In genomic region chr11:9317076-9317929, GRCm38 (mm10) we compare ENCODE assay signal across 7 mouse cellular contexts.
A peak's percentile ranks its signal among the peaks of the same experiment; 100 is the strongest.
DNase-seq lines count a peak whose midpoint lies in the region; ATAC-seq and TF ChIP-seq lines count a peak whose summit lies in the region.

No protein-coding gene starts in this region.

- H3K27ac ChIP-seq in forebrain, embryonic 15.5 days (replicated peaks), result no peak overlapping the region
- no peak overlapping the region for H3K27ac ChIP-seq in midbrain, embryonic 11.5 days (ENCODE audit: low read depth, low read length)

- H3K4me3 ChIP-seq in forebrain, embryonic 15.5 days, result no peak overlapping the region
- no peak overlapping the region for H3K4me3 ChIP-seq in midbrain, embryonic 11.5 days (ENCODE audit: low read depth, low read length)

- H3K36me3 ChIP-seq in forebrain, embryonic 15.5 days, result no peaks in the 10 kb centered on the region
- H3K36me3 ChIP-seq in midbrain, embryonic 11.5 days (ENCODE audit: control insufficient read depth, insufficient read depth, low read length), result no peaks in the 10 kb centered on the region

- 35% methylated on average over 6 of the region's 6 CpGs for WGBS in forebrain, embryonic 15.5 days
- WGBS in midbrain, embryonic 11.5 days, result 39% methylated on average over 6 of the region's 6 CpGs

- peak; percentile 9 for DNase-seq in Patski (ENCODE audit: low read depth, low spot score)
- DNase-seq in c-Kit-positive CD71-positive TER-119-positive erythroid progenitor cells, embryonic 14.5 days (ENCODE audit: low spot score), result peak; percentile 19
- DNase-seq in induced T-regulatory cell, adult 2 months (ENCODE audit: low read depth), result peak; percentile 50
- DNase-seq in left cerebral cortex, postnatal 10 days (ENCODE audit: extremely low spot score in 1 of 2, low spot score in 2 of 2), result peak; percentile 76 to 77
- peak; percentile 90 for DNase-seq in midbrain, embryonic 11.5 days (ENCODE audit: low spot score, missing footprints)
- DNase-seq in spleen, adult 18-20 months, result peak; percentile 20 to 57

- peaks cover 8% of the 10 kb centered on the region for H3K27me3 ChIP-seq in Patski
- H3K27me3 ChIP-seq in forebrain, embryonic 15.5 days, result no peaks in the 10 kb centered on the region
- H3K27me3 ChIP-seq in midbrain, embryonic 11.5 days (ENCODE audit: control insufficient read depth, insufficient read depth, low read length), result no peaks in the 10 kb centered on the region

- in situ Hi-C loops in Patski (cut with MboI; ENCODE audit: low pct_unique_long_range_greater_than_20kb), result loop anchor here (10.0 kb wide), 1 partner anchor 1807 kb away; no protein-coding TSS in a partner anchor

- TF ChIP-seq CTCF in Patski (IDR thresholded peaks at IDR 0.05), result peak; percentile 90

- intact Hi-C loops in left cerebral cortex, postnatal 10 days (cut with DNase I), result loop anchor here (1.0 to 10.0 kb wide), 2 partner anchors 1814 to 1907 kb away; no protein-coding TSS in a partner anchor

- no peak overlapping the region for H3K4me2 ChIP-seq in forebrain, embryonic 15.5 days (replicated peaks)
- no peak overlapping the region for H3K4me2 ChIP-seq in midbrain, embryonic 11.5 days

- peak; percentile 72 for ATAC-seq in Patski
- ATAC-seq in forebrain, embryonic 15.5 days (replicated peaks), result peak; percentile 93
- peak; percentile 85 for ATAC-seq in midbrain, embryonic 11.5 days (ENCODE audit: low FRiP score)

- POLR2A ChIA-PET in Patski (lab: Charles Lee), result no interaction called here

- no peaks in the 10 kb centered on the region for H3K9me3 ChIP-seq in forebrain, embryonic 15.5 days
- H3K9me3 ChIP-seq in midbrain, embryonic 11.5 days (ENCODE audit: control insufficient read depth, low read length), result no peaks in the 10 kb centered on the region

- no peak overlapping the region for H3K9ac ChIP-seq in forebrain, embryonic 15.5 days (replicated peaks)
- no peak overlapping the region for H3K9ac ChIP-seq in midbrain, embryonic 11.5 days (ENCODE audit: low read length)

- H3K4me1 ChIP-seq in forebrain, embryonic 15.5 days, result no peaks in the 10 kb centered on the region
- no peaks in the 10 kb centered on the region for H3K4me1 ChIP-seq in midbrain, embryonic 11.5 days (ENCODE audit: control insufficient read depth, insufficient read depth, low read length)

- CTCF ChIA-PET in Patski (lab: Charles Lee), result interaction anchor here (0.6 to 1.3 kb wide), 5 partner anchors 14 to 1815 kb away, joined by 3 to 5 read pairs (median 3); no protein-coding TSS in a partner anchor

Comparison
In these comparisons a context has a peak if more than half of its experiments do, and no peak if none do; other contexts are left out.
1. DNase-seq: peak in every context shown above with its lines; median percentile 90 in midbrain, embryonic 11.5 days; 76 in left cerebral cortex, postnatal 10 days; 50 in induced T-regulatory cell, adult 2 months; 38 in spleen, adult 18-20 months; 19 in c-Kit-positive CD71-positive TER-119-positive erythroid progenitor cells, embryonic 14.5 days; 9 in Patski.